Mouse (Mus musculus) gastrocnemius, adult 18-20 months (tissue): ENCODE measurements around the gene Bbs9. TPM values are rescaled to one million over a fixed set of nuclear protein-coding genes. Genes with fewer than 3 reads are reported as not detected.

Experiments used
- DNase-seq: peaks from one replicate; pipeline ENCODE4 v3.0.0; 2021; ENCODE audit warnings: low spot score
- total RNA-seq, 2 experiments: library from RNA; stranded (reverse); gene quantifications; 2 replicates each; pipeline ENCODE4 v1.2.3; 2021

Gene Bbs9
- total RNA-seq, 2 experiments from 2014 or later, result 8.5 to 8.9 TPM

DNA sequence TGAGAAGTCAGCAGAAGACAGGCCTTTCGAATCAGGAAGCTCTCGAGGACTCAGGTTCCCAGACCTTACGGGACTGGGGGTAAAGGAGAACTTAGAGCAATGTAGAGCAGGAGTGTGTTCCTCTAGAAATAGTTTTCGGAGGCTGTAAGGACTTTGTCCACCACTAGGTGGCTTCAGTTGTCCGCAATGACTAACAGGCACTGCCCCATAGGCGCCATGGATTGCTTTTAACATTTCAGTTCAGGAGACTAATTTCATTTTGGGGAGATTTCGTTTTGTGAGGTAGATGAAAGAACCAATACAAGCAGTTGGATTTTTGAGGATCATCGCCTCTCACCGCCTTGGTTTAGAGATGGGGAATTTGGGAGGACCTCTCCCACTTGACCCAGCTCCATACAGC is 149.5 kb downstream of the Bbs9 start:
- DNase-seq, result peak; percentile 53

DNA sequence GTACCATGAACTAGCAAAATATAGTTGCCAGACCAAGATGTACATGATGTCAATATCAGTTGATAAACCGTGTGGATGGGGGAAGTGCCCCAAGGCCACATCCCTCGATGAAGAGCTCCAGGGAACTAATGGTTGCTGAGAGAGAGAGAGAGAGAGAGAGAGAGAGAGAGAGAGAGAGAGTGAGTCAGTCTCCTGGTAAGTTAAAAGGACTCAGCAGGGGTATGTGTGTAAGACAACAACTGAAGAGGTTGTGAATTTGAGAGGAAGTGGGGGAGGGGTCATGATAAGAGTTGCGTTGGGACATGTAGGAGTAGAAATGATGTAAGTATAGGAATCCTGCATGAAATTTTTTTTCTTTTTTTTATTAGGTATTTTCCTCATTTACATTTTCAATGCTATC is 150.5 kb downstream of the Bbs9 start:
- DNase-seq, result no peak

DNA sequence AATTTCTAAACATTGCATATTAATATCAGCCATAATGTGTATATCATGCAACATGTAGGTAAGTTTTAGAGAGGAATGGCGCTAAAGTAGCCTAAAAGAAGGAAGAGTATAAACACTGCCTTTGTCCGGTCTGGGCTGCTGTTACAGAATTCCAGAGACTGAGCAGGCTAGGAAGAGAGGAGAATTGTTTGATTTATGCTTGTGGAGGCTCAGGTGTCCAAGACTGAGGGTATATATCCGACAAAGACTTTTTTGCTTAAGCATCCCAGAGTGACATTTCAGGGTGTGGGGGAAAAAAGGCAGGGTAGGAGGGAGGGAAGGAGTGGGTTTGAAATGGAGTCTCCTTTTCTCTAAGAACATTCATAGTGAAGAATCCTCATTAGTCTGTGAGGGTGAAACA is 152.4 kb downstream of the Bbs9 start:
- DNase-seq, result no peak

DNA sequence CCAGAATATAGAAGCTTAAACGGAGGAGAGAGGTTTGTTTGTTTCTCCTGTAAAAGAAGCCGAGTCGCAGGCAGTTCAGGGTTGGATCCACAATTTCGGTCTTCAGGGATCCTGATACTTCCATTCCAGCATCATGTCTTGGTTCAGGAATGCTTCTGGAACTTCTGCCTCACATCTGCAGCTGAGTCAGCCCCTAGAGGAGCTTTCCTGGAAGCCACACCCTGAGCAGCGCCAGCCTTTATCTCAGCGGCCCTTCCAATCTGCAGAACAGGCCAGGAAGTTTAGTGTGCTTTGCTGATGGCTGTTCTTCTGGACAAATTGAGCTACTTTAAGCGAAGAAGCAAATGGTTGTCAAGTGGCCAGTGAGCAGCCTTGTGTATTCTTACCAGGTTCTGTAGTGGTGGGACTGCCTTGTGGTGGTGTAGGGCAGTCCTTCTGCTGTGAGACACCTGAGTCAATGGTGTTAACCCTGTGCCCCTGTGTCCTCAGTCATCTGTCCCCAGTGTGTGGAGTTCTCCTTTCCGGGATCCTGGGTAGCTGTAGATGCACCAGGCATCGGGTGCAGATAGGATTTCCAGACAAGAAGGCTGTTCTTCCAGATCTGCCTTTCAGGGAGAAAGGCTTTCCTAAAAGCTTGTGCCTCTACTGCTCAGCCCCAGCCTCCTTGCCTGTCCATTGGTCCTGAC is 157.4 kb downstream of the Bbs9 start:
- DNase-seq, result peak; percentile 73

DNA sequence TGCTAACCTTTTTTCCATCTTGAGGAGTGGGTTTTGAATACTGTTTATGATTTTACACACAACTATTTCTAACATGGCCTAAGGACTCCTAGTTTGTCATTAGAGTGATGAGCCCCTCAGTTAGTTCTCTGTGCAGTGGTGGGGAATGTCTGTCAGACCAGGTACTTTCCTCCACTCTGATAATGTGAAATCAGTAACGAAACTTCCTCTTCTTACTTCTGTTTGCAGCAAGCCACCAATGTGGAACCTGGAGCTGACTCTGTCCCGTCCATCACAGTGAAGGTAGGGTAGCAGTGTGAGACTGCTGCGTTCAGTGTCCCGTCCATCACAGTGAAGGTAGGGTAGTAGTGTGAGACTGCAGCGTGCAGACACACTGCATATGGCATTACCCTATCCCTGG is 163.0 kb downstream of the Bbs9 start:
- no peak for DNase-seq

DNA sequence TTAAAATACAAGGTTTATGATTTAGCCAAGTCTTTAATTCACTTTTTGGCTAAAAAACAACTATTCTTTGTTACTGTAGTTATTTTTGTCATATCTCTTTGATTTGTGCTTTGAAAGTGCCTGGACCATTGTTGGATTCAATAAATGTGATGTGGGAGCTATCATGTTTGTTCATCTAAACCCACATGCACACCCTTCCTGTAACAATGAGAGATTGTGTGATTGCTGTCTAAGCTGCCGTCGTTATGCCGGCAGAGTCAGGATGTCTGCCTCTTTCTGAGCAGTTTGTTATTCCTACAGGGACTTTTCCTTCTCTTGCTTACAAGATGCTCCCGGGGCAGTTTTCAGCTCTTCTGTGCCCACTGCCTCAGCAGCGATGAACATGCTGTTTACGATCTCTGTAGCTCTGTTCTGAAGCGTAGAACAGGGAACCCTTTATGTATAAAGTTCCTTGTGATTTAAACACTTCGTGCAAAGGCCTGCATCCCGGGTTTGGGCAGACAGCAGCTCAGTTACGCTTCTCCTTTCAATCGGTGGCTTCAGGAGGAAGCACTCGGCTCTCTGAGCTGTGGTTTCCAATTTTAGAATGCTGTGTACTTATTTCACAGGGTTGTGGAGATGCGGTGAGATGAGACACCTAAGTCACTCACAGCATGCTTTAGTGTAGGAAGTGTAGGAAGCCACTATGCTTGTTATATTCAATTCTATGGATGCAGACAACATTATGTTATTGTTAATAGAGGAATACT is 165.3 kb downstream of the Bbs9 start:
- no peak for DNase-seq

DNA sequence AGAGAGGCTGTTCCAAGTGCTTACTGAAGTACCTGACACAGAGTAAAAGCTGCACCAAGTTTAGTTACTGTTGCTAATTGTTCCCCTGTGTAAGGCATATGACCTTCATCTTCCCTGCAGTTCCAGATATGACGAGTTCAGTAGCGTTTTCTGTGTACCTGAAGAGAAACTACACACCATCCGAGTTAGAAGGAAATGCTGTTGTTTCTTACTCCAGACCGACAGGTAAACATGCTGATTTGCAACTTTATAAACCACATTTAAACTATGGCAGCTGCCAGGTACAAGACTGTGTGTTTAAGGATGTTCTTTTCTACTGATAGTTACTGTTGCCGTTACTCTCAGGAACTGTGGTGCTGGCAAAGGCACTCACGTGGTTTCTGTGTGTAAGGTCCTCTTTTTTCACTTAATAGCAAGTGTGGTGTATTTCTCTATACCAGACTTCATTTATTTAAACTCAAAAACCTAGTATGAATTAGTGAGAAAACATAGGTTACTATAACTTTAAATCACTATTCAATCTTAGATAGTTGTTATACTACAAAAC is 170.4 kb downstream of the Bbs9 start:
- no peak for DNase-seq

DNA sequence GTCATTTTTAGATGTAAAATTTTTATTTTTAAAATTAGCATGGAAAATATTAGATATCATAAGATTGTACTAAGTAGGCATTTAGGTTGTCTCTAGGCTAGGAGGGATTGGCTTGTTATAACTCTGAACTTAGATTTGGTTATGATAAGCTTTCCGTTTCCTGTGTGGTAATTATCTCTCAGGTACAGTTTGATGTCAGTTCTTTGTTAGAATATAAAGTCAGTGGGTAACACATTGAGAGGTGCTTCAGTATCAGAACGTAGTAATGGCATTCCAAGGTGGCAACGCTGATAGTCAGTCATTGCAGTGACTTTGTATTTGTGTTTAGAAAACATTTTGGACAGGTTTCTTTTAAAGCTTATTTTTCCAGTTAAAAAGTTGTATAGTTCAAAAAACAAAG is 170.9 kb downstream of the Bbs9 start:
- DNase-seq, result no peak

DNA sequence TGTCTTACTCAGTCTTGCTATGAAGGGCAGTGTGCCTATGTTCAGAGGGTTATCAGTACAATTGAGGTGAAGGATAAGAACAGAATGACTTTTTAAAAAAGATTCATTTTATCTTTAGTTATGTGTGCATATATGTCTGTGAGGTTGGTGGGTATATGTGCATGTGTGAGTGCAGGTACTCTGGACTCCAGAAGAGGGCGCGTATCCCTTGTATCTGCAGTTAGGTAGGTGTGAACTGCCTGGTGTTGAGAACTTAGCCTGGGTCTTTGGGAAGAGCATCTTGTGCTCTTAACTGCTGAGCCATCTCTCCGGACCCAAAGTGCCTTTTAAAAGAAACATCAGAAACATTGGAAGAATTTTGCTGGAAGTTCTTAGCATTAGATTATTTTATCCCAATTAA is 172.6 kb downstream of the Bbs9 start:
- no peak for DNase-seq

DNA sequence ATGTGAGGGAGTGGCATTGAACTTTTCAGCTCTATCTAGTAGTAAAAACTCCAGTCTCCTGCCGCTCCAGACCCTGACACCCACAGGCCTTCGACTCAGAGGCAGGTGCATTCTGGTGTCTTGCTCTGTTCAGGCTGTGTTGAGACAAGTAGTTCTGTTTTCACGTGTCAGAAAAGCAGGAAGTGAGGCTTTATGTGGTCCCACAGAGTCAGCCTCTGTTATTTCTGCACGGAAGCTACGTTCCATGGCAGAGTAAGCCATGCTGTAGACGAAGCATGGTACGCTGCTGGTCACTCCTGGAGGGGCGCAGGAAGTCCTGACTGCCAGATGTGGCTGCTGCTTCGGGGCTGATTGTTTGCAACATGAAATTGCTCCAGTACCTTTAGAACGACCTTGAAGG is 174.1 kb downstream of the Bbs9 start:
- DNase-seq, result no peak

DNA sequence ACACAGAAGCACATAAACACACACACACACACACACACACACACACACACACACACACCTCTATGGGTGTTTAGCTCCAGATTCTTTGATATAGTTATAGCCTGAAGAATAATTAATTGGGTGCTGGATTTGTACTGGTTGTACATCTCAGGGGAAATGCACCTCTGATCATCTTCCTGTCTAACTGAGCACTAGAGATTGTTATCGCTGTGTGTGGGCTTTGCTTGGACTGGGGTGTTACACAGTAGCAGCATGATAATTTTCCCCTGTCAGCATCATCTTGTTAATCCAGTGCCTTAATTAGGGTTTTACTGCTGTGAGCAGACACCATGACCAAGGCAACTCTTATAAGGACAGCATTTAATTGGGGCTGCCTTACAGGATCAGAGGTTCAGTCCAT is 175.3 kb downstream of the Bbs9 start:
- no peak for DNase-seq

DNA sequence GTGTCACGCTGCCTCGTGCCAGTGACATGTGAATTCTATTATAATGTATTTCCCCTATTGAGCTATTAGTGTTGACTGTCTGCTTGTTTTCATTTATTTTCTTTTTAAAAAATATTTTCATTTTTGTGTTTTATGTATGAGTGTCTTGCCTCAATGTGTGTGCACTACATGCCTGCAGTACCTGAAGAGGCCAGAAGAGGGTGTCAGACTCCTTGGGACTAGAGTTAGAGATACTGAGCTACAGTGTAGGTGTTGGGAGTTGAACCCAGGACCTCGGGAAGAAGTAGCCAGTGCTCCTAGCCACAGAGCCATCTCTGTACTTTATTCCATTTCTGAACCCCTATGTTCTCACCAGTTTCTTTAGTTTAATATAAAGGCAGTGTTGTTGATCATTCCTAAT is 176.1 kb downstream of the Bbs9 start:
- DNase-seq, result no peak

DNA sequence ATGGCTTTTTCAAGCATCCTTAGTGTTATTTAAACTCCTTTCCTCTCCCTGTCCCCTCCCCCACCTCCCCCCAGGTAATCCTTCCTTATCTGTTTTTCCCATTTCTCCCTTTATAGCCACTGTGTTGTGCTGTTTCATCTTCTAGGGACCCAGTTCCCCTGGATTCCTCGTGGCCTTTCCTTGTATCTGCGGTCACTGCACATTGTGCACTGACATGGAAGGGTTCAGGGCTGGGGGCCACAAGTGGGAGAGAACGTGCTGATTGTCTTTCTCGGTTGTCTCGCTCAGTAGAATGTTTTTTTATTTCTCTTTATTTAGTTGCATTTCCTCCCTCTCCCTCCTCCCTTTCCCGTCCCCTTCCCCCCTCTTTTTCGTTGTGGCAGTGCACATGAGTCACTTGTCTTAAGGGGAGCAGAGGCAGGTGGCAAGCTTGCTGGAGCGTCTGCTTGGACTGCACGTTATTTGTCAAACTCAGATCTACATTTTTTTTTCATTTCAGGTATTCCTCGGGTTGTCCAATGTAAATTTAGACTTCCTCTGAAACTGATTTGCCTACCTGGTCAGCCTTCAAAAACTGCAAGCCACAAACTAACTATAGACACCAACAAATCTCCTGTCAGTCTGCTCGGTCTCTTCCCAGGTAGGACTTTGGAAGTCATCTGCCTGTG is 179.3 kb downstream of the Bbs9 start:
- no peak for DNase-seq

DNA sequence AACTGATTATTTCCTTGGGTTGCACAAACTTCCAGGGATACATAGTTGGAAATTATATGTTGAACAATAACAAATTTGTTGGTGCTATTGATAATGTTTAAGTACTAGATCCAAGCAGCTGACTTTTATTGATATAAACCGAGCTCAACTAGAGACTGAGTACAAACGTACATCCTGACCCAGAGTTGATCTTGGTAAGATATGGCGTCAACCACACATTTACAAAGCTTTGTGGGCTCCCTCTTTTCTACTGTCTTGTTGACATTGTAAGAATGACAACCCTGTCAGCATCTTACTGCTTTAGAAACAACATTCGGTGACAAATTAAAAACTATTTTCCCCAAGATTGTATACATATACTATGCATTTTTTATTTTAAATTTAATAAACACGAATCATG is 181.7 kb downstream of the Bbs9 start:
- DNase-seq, result no peak

DNA sequence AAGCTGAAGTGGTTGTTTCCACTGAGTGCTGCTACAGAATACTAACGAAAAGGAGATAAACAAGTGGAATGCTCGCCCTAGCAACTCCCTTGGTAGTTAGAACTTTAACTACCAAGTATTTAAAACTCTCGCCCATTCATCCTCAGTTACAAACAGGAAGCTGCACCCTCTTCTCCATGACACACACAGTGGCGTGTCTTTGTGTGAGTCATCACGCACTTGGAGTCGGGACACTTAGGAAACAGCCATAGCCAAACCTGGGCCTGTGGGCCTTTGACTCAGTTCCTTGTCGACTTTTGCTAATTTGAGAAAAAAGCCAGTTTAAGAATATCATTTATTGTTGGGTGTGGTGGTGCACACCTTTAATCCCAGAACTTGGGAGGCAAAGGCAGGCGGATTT is 189.6 kb downstream of the Bbs9 start:
- no peak for DNase-seq

DNA sequence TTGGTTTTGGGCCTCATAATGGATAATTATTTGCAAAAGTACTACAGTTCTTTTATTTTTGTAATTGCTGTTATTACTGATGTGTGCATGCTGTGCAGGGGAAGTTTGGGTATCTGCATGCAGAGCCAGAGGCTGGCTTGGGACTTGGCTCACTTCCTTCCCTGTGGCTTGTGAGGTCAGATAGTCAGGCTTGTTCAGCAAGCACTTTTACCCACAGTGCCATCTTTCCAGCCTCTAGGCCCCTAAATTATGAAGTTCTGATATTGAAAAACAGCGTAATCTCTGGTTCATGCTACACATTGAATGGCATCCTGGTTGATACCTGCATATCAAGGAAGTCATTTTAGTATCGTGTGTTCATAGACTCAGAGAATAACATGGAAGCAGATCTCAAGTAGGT is 197.4 kb downstream of the Bbs9 start:
- no peak for DNase-seq

DNA sequence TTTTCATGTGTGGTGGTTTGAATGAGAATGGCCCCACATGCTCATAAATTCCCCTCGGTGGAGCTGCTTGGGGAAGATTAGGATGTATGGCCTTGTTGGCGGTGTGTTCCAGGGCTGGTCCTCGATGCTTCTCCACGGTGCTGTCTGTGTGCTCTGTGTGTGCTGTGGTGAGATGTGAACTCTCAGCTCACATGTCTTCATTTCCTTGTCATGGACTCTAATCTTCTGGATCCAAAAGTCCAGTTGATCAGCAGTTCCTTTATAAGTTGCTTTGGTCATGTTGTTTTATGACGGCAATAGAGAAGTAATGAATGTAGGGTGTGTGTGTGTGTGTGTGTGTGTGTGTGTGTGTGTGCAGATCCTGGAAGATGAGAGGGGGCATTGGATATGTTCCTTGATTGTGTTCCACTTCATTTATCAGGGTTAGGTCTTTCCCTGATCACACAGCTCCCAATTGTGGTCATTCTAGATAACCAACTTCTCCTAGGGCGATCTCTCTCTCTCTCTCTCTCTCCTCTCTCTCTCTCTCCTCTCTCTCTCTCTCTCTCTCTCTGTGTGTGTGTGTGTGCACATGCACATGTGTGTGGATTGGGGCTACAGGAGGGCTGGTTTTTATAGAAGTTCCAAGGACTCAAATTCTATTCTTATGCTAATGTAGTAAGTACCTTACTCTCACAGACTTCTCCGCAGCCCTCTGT is 201.8 kb downstream of the Bbs9 start:
- DNase-seq, result no peak

DNA sequence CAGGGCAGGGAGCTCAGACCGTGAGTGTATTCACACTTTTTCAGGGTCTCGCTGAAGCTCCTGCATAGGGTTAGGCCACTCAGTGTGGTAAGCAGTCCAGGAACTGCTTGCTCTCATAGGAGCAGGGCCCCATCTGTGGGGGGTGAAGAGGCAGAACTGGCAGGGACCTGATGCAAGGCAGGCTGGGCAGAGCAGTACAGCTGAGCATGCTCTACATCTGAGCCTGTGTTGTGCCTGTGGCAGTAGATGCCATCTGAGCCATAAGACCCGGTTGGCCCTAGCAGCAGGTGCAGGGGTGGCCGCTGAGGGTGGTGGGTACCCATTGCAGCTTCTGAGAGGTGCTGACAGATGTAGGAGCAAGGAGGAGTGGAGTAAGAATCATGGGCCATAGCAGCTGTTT is 202.5 kb downstream of the Bbs9 start:
- DNase-seq, result no peak

DNA sequence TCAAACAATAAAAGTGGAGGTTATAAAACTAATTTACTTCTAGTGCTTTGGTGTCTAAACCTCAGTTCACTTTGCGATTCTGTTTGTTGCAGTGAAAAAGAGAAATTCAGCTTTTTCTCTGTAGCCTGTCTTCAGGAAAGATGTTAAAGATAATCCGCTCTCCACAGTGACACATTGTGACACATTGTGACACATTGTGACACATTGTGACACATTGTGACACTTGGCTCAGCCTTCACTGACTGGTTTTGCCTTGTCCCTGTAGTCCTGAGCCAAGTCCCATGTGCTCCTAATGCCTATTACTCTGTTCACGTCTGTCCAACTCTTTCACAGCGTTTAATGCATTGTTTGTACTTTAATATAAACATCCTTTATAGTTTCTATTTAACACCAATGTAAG is 203.0 kb downstream of the Bbs9 start:
- no peak for DNase-seq

DNA sequence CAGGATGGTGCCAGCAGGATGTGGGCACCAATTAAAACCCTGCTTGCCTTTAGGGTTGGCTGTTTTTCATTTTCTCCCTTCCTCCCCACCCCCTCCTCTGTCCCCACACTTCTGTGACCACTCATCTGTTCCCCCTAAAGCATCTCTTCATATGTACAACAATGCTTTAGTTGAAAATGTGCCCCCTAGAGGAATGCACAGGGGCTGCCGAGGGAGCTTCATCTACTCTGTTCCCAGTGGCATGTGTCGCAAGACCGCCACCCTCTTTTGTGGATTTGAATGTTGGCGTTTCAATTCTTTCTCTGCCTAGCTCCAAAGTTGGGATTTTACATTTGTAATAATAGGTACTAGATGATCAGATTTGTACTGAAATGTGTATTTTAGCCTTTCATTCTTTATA is 204.0 kb downstream of the Bbs9 start:
- DNase-seq, result no peak

DNA sequence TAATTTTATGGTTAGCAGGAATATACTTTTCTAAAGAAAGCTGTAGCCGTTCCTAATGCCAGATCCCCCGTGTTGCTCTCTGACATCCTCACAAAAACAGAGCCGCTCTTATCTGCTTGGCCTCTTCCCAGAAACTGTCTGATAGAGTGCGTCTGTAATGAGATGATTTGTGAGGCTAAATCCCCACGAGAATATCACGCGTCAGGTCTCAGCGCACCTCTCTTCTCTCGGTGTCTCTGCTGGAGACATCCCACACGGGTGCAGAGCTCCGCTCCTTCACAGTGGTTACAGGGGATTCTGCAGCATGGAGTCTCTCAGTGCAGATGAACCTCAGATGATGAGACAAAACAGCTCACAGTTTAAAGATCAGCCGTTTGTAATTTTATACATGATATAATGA is 204.5 kb downstream of the Bbs9 start:
- no peak for DNase-seq

DNA sequence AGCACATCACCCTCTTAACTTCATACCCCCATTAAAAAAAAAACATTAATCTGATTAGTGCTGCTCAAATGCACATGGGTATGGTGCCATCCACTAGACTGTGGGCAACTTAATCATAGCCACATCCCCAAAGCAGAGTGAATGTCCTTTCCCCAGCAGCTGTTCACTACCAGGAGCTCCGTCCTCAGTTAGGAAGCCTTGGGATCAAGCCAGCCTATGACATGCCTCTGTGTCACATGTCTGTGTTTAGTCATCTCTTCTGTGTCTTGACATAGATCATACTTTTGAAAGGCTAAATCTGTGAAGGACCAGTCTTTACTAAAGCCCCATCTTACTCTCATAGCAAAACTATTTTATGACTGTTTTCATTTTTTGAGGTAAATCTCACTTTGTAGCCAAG is 205.0 kb downstream of the Bbs9 start:
- peak; percentile 15 for DNase-seq
